Mouse (Mus musculus): ENCODE measurements around the gene Grpel1. TPM values are rescaled to one million over a fixed set of nuclear protein-coding genes. Genes with fewer than 3 reads are reported as not detected.

The Grpel1 gene
- polyA plus RNA-seq, 1 experiment, result 47.3 TPM

GRCm38 (mm10) chr5:36427831-36428230 is 37.0 kb upstream of the Grpel1 start:
- Histone ChIP-seq H3ac (ENCODE audit: control insufficient read depth, insufficient read length, low read depth) (no peak overlapping the region), H3K79me2 (ENCODE audit: control insufficient read depth, insufficient read depth) (no peaks in the 10 kb centered on the region), H3K36me3 (ENCODE audit: control insufficient read depth, insufficient read depth) (no peaks in the 10 kb centered on the region), H3K79me3 (ENCODE audit: low read depth) (no peaks in the 10 kb centered on the region), H3K4me3 (ENCODE audit: insufficient read depth, poor library complexity, severe bottlenecking) (no peak overlapping the region), H3K27me3 (ENCODE audit: control insufficient read depth, insufficient read depth, insufficient read length) (peaks cover 20% of the 10 kb centered on the region)
- TF ChIP-seq MAX (IDR thresholded peaks at IDR 0.05) (no peak), MYOD1 (IDR thresholded peaks at IDR 0.05; ENCODE audit: control insufficient read depth, insufficient read length, low read depth) (no peak), MYOG (IDR thresholded peaks at IDR 0.05; ENCODE audit: control insufficient read depth, extremely low read depth, insufficient read length) (no peak), FOSL1 (IDR thresholded peaks at IDR 0.05; ENCODE audit: insufficient read depth, low read length, poor library complexity, severe bottlenecking) (no peak), CEBPB (IDR thresholded peaks at IDR 0.05; ENCODE audit: low read depth) (no peak), USF1 (IDR thresholded peaks at IDR 0.05; ENCODE audit: low read depth) (no peak), CTCF (IDR thresholded peaks at IDR 0.05; ENCODE audit: control insufficient read depth, insufficient read depth, insufficient read length) (no peak)

GRCm38 (mm10) chr5:36429551-36429950 is 35.2 kb upstream of the Grpel1 start:
- H3K4me3 ChIP-seq (ENCODE audit: insufficient read depth, poor library complexity, severe bottlenecking), result no peak overlapping the region
- TF ChIP-seq CTCF (IDR thresholded peaks at IDR 0.05; ENCODE audit: control insufficient read depth, insufficient read depth, insufficient read length), result no peak
- TF ChIP-seq MAX (IDR thresholded peaks at IDR 0.05), result no peak
- TF ChIP-seq FOSL1 (IDR thresholded peaks at IDR 0.05; ENCODE audit: insufficient read depth, low read length, poor library complexity, severe bottlenecking), result no peak
- no peak for TF ChIP-seq MYOD1 (IDR thresholded peaks at IDR 0.05; ENCODE audit: control insufficient read depth, insufficient read length, low read depth)
- no peak for TF ChIP-seq CEBPB (IDR thresholded peaks at IDR 0.05; ENCODE audit: low read depth)
- TF ChIP-seq USF1 (IDR thresholded peaks at IDR 0.05; ENCODE audit: low read depth), result no peak
- no peak for TF ChIP-seq MYOG (IDR thresholded peaks at IDR 0.05; ENCODE audit: control insufficient read depth, extremely low read depth, insufficient read length)
- no peak overlapping the region for H3ac ChIP-seq (ENCODE audit: control insufficient read depth, insufficient read length, low read depth)
- no peaks in the 10 kb centered on the region for H3K79me2 ChIP-seq (ENCODE audit: control insufficient read depth, insufficient read depth)
- H3K79me3 ChIP-seq (ENCODE audit: low read depth), result no peaks in the 10 kb centered on the region
- peaks cover 33% of the 10 kb centered on the region for H3K27me3 ChIP-seq (ENCODE audit: control insufficient read depth, insufficient read depth, insufficient read length)
- H3K36me3 ChIP-seq (ENCODE audit: control insufficient read depth, insufficient read depth), result no peaks in the 10 kb centered on the region

DNA sequence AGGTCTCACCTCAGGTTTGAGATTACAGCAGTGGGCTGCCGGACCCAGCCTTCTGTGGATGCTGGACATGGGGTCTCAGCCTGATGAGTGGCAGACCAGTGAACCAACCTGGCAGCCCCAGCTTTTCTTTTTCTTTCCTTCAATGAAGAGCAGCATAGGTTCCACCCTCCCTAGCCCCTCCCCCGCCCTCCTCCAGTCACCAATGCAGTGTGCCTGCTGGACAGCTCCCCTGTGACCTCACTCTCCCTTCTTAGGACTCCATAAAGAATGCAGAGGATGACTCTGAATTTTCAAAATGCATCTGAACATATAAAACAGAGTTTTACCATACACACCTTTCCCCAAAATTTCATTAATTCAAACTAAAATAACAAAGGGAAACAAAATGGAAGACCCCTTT is 33.1 kb upstream of the Grpel1 start:
- Histone ChIP-seq H3K4me3 (ENCODE audit: insufficient read depth, poor library complexity, severe bottlenecking) (no peak overlapping the region), H3K36me3 (ENCODE audit: control insufficient read depth, insufficient read depth) (no peaks in the 10 kb centered on the region), H3ac (ENCODE audit: control insufficient read depth, insufficient read length, low read depth) (no peak overlapping the region), H3K79me2 (ENCODE audit: control insufficient read depth, insufficient read depth) (no peaks in the 10 kb centered on the region), H3K79me3 (ENCODE audit: low read depth) (no peaks in the 10 kb centered on the region), H3K27me3 (ENCODE audit: control insufficient read depth, insufficient read depth, insufficient read length) (peaks cover 39% of the 10 kb centered on the region)
- no peak for TF ChIP-seq MYOG (IDR thresholded peaks at IDR 0.05; ENCODE audit: control insufficient read depth, extremely low read depth, insufficient read length)
- TF ChIP-seq FOSL1 (IDR thresholded peaks at IDR 0.05; ENCODE audit: insufficient read depth, low read length, poor library complexity, severe bottlenecking), result no peak
- no peak for TF ChIP-seq MYOD1 (IDR thresholded peaks at IDR 0.05; ENCODE audit: control insufficient read depth, insufficient read length, low read depth)
- TF ChIP-seq CTCF (IDR thresholded peaks at IDR 0.05; ENCODE audit: control insufficient read depth, insufficient read depth, insufficient read length), result no peak

DNA sequence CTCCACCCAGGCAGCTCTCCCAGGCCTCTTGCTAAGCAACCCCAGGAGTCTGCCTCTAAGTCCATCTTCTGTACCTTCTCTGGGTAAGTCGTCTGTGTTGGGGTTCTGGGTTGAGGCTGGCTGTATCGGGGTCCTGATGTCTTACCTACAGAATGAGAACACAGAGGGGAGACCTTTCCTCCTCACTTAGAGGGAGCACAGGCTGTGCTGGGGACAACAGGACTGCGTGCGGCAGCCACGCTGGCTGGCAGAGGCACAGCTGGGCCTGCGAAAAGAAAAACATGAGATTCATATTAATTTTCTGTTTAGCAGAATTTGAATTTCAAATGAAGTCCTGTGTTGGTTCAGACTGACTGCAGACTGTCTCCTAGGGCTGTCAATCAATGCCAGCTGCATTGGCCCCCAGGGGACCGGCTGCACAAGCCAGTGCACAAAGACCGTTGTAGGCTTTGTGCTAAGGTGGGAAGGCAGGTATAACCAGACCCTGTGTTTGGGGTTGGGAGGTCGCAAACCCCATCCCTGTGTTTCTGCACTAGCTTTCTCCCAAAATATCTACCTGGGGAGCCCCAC is 30.3 kb upstream of the Grpel1 start:
- Histone ChIP-seq H3K79me2 (ENCODE audit: control insufficient read depth, insufficient read depth) (no peaks in the 10 kb centered on the region), H3ac (ENCODE audit: control insufficient read depth, insufficient read length, low read depth) (no peak overlapping the region), H3K79me3 (ENCODE audit: low read depth) (no peaks in the 10 kb centered on the region), H3K4me3 (ENCODE audit: insufficient read depth, poor library complexity, severe bottlenecking) (no peak overlapping the region), H3K36me3 (ENCODE audit: control insufficient read depth, insufficient read depth) (no peaks in the 10 kb centered on the region), H3K27me3 (ENCODE audit: control insufficient read depth, insufficient read depth, insufficient read length) (peaks cover 29% of the 10 kb centered on the region)
- TF ChIP-seq CEBPB (IDR thresholded peaks at IDR 0.05; ENCODE audit: low read depth) (no peak), MAX (IDR thresholded peaks at IDR 0.05) (no peak)

DNA sequence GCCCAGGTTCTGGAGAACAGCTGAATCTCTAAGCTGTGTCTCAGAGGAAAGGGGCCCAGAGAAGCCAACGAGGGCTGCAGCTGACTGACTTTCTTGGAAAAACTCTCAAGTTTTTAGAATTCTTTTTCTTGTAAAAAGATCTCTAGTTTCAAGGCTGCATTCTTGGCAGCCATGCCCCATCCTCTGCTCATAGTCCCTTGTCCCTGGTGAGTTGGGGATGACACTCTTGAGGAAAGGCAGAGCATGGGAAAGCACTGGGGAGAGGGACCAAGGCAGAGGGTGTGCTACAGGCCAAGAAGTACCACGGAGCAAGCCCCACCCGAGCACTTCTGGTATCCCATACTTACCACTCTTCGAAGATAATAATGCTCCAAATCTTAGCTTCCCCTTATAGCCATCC is 27.9 kb upstream of the Grpel1 start:
- TF ChIP-seq FOSL1 (IDR thresholded peaks at IDR 0.05; ENCODE audit: insufficient read depth, low read length, poor library complexity, severe bottlenecking) (no peak), USF1 (IDR thresholded peaks at IDR 0.05; ENCODE audit: low read depth) (no peak), MAX (IDR thresholded peaks at IDR 0.05) (no peak), MYOD1 (IDR thresholded peaks at IDR 0.05; ENCODE audit: control insufficient read depth, insufficient read length, low read depth) (no peak), MYOG (IDR thresholded peaks at IDR 0.05; ENCODE audit: control insufficient read depth, extremely low read depth, insufficient read length) (no peak), CEBPB (IDR thresholded peaks at IDR 0.05; ENCODE audit: low read depth) (no peak), CTCF (IDR thresholded peaks at IDR 0.05; ENCODE audit: control insufficient read depth, insufficient read depth, insufficient read length) (no peak)
- no peaks in the 10 kb centered on the region for H3K79me2 ChIP-seq (ENCODE audit: control insufficient read depth, insufficient read depth)
- no peaks in the 10 kb centered on the region for H3K79me3 ChIP-seq (ENCODE audit: low read depth)
- no peaks in the 10 kb centered on the region for H3K36me3 ChIP-seq (ENCODE audit: control insufficient read depth, insufficient read depth)
- H3ac ChIP-seq (ENCODE audit: control insufficient read depth, insufficient read length, low read depth), result no peak overlapping the region
- H3K4me3 ChIP-seq (ENCODE audit: insufficient read depth, poor library complexity, severe bottlenecking), result no peak overlapping the region
- H3K27me3 ChIP-seq (ENCODE audit: control insufficient read depth, insufficient read depth, insufficient read length), result peaks cover 32% of the 10 kb centered on the region

- no peak overlapping the region for H3ac ChIP-seq (ENCODE audit: control insufficient read depth, insufficient read length, low read depth)
- peaks cover 13% of the 10 kb centered on the region for H3K27me3 ChIP-seq (ENCODE audit: control insufficient read depth, insufficient read depth, insufficient read length)
- H3K36me3 ChIP-seq (ENCODE audit: control insufficient read depth, insufficient read depth), result no peaks in the 10 kb centered on the region
- TF ChIP-seq USF1 (IDR thresholded peaks at IDR 0.05; ENCODE audit: low read depth), result no peak
- TF ChIP-seq CEBPB (IDR thresholded peaks at IDR 0.05; ENCODE audit: low read depth), result no peak
- no peak for TF ChIP-seq MYOG (IDR thresholded peaks at IDR 0.05; ENCODE audit: control insufficient read depth, extremely low read depth, insufficient read length)
- no peak for TF ChIP-seq MYOD1 (IDR thresholded peaks at IDR 0.05; ENCODE audit: control insufficient read depth, insufficient read length, low read depth)
- TF ChIP-seq MAX (IDR thresholded peaks at IDR 0.05), result no peak
- TF ChIP-seq FOSL1 (IDR thresholded peaks at IDR 0.05; ENCODE audit: insufficient read depth, low read length, poor library complexity, severe bottlenecking), result no peak
- no peak for TF ChIP-seq CTCF (IDR thresholded peaks at IDR 0.05; ENCODE audit: control insufficient read depth, insufficient read depth, insufficient read length)
- no peaks in the 10 kb centered on the region for H3K79me3 ChIP-seq (ENCODE audit: low read depth)
- H3K79me2 ChIP-seq (ENCODE audit: control insufficient read depth, insufficient read depth), result no peaks in the 10 kb centered on the region
- no peak overlapping the region for H3K4me3 ChIP-seq (ENCODE audit: insufficient read depth, poor library complexity, severe bottlenecking)
These were observed 24.1 kb upstream of the Grpel1 start for GRCm38 (mm10) chr5:36440741-36441140.

All from C2C12 (cell line).